ENCODE assay signal across 18 mouse cellular contexts in genomic region chr12:93221179-93221922, GRCm38 (mm10).
DNase-seq lines count a peak whose midpoint lies in the region; ATAC-seq and TF ChIP-seq lines count a peak whose summit lies in the region.
"Had no signal": no experiment of that assay in that cellular context is flagged by ENCODE, and none has a peak within 500 bp of the region (broad histone marks: within the 10 kb centered on the region; RNA-seq: fewer than 3 reads in every experiment).

No protein-coding gene starts in this region.

- no peak overlapping the region for H3K4me2 ChIP-seq in forebrain, embryonic 11.5 days (ENCODE audit: low read depth, low read length, severe bottlenecking)
- no peak overlapping the region for H3K4me2 ChIP-seq in neural tube, embryonic 12.5 days (replicated peaks)
- no peak overlapping the region for H3K4me2 ChIP-seq in neural tube, embryonic 15.5 days
- no peak overlapping the region for H3K4me2 ChIP-seq in forebrain, postnatal 0 days (ENCODE audit: low read depth)
- H3K4me2 ChIP-seq: embryonic facial prominence, embryonic 12.5 days; heart, embryonic 11.5 days; lung, embryonic 14.5 days had no signal

- no peak overlapping the region for H3K9ac ChIP-seq in forebrain, embryonic 11.5 days (ENCODE audit: low read length)
- H3K9ac ChIP-seq in neural tube, embryonic 12.5 days: no peak overlapping the region
- H3K9ac ChIP-seq in neural tube, embryonic 15.5 days (replicated peaks): no peak overlapping the region
- H3K9ac ChIP-seq in forebrain, postnatal 0 days: no peak overlapping the region
- H3K9ac ChIP-seq: embryonic facial prominence, embryonic 12.5 days; lung, embryonic 14.5 days had no signal

- H3K9me3 ChIP-seq in forebrain, embryonic 11.5 days (ENCODE audit: control insufficient read depth, low read length): no peaks in the 10 kb centered on the region
- no peaks in the 10 kb centered on the region for H3K9me3 ChIP-seq in forebrain, embryonic 10.5 days
- H3K9me3 ChIP-seq in neural tube, embryonic 12.5 days: no peaks in the 10 kb centered on the region
- no peaks in the 10 kb centered on the region for H3K9me3 ChIP-seq in neural tube, embryonic 15.5 days (replicated peaks)
- no peaks in the 10 kb centered on the region for H3K9me3 ChIP-seq in forebrain, postnatal 0 days (ENCODE audit: low read length)
- H3K9me3 ChIP-seq: embryonic facial prominence, embryonic 12.5 days had no signal

- no peaks in the 10 kb centered on the region for H3K36me3 ChIP-seq in forebrain, embryonic 11.5 days (ENCODE audit: control insufficient read depth, insufficient read depth, low read length)
- no peaks in the 10 kb centered on the region for H3K36me3 ChIP-seq in forebrain, embryonic 10.5 days (replicated peaks)
- H3K36me3 ChIP-seq in neural tube, embryonic 12.5 days: no peaks in the 10 kb centered on the region
- H3K36me3 ChIP-seq in neural tube, embryonic 15.5 days: no peaks in the 10 kb centered on the region
- no peaks in the 10 kb centered on the region for H3K36me3 ChIP-seq in forebrain, postnatal 0 days (ENCODE audit: insufficient read depth)
- H3K36me3 ChIP-seq: embryonic facial prominence, embryonic 12.5 days had no signal

- no peaks in the 10 kb centered on the region for H3K27me3 ChIP-seq in forebrain, embryonic 11.5 days (ENCODE audit: control insufficient read depth, insufficient read depth, low read length)
- no peaks in the 10 kb centered on the region for H3K27me3 ChIP-seq in forebrain, embryonic 10.5 days (ENCODE audit: poor library complexity, severe bottlenecking)
- H3K27me3 ChIP-seq in neural tube, embryonic 12.5 days (replicated peaks): no peaks in the 10 kb centered on the region
- H3K27me3 ChIP-seq in neural tube, embryonic 15.5 days (replicated peaks): no peaks in the 10 kb centered on the region
- no peaks in the 10 kb centered on the region for H3K27me3 ChIP-seq in forebrain, postnatal 0 days (ENCODE audit: insufficient read depth, low read length)
- H3K27me3 ChIP-seq: embryonic facial prominence, embryonic 12.5 days; Patski had no signal

- H3K27ac ChIP-seq in forebrain, embryonic 11.5 days (ENCODE audit: low read depth, low read length): no peak overlapping the region
- no peak overlapping the region for H3K27ac ChIP-seq in forebrain, embryonic 10.5 days
- no peak overlapping the region for H3K27ac ChIP-seq in neural tube, embryonic 12.5 days
- no peak overlapping the region for H3K27ac ChIP-seq in neural tube, embryonic 15.5 days (replicated peaks)
- no peak overlapping the region for H3K27ac ChIP-seq in forebrain, postnatal 0 days (ENCODE audit: low read depth, low read length)
- H3K27ac ChIP-seq: embryonic facial prominence, embryonic 12.5 days; macrophage had no signal

- WGBS in forebrain, embryonic 11.5 days: 82% methylated on average over 6 of the region's 6 CpGs
- 89% methylated on average over 6 of the region's 6 CpGs for WGBS in forebrain, embryonic 10.5 days
- WGBS in neural tube, embryonic 12.5 days: 74% methylated on average over 6 of the region's 6 CpGs
- WGBS in neural tube, embryonic 15.5 days: 78% methylated on average over 6 of the region's 6 CpGs
- WGBS in forebrain, postnatal 0 days: 54% methylated on average over 6 of the region's 6 CpGs

- H3K4me1 ChIP-seq in forebrain, embryonic 11.5 days (replicated peaks; ENCODE audit: control insufficient read depth, insufficient read depth, low read length): no peaks in the 10 kb centered on the region
- H3K4me1 ChIP-seq in forebrain, embryonic 10.5 days: no peaks in the 10 kb centered on the region
- no peaks in the 10 kb centered on the region for H3K4me1 ChIP-seq in neural tube, embryonic 12.5 days
- H3K4me1 ChIP-seq in neural tube, embryonic 15.5 days: no peaks in the 10 kb centered on the region
- H3K4me1 ChIP-seq in forebrain, postnatal 0 days (ENCODE audit: insufficient read depth): no peaks in the 10 kb centered on the region
- H3K4me1 ChIP-seq: embryonic facial prominence, embryonic 12.5 days had no signal

- no peak overlapping the region for H3K4me3 ChIP-seq in forebrain, embryonic 11.5 days (ENCODE audit: low read depth, low read length)
- H3K4me3 ChIP-seq in forebrain, embryonic 10.5 days: no peak overlapping the region
- H3K4me3 ChIP-seq in neural tube, embryonic 12.5 days: no peak overlapping the region
- no peak overlapping the region for H3K4me3 ChIP-seq in neural tube, embryonic 15.5 days (replicated peaks)
- no peak overlapping the region for H3K4me3 ChIP-seq in forebrain, postnatal 0 days (ENCODE audit: low read depth, low read length)
- H3K4me3 ChIP-seq: embryonic facial prominence, embryonic 12.5 days had no signal

- no peak for TF ChIP-seq CTCF in forebrain, postnatal 0 days (IDR thresholded peaks at IDR 0.05; ENCODE audit: low read depth)

- ATAC-seq in forebrain, embryonic 11.5 days (replicated peaks; ENCODE audit: low FRiP score): peak; percentile 77
- peak; percentile 58; the same call in 1 of the 2 replicates for ATAC-seq in neural tube, embryonic 12.5 days (ENCODE audit: low FRiP score, low read depth)
- ATAC-seq in neural tube, embryonic 15.5 days (ENCODE audit: low FRiP score): no peak
- peak; percentile 77 for ATAC-seq in forebrain, postnatal 0 days
- ATAC-seq: Patski had no signal

- no peak for DNase-seq in forebrain, embryonic 11.5 days (ENCODE audit: low spot score)
- DNase-seq in forebrain, embryonic 10.5 days (ENCODE audit: extremely low spot score, low spot score): no peak
- DNase-seq in forebrain, postnatal 0 days: peak; percentile 64
- peak; percentile 3 for DNase-seq in telencephalon, adult 2 months (ENCODE audit: low read depth, low spot score)
- no peak for DNase-seq in frontal cortex, postnatal 25 days (ENCODE audit: low spot score in 2 of 2)
- no peak for DNase-seq in urinary bladder, postnatal 14 days (ENCODE audit: low spot score)
- DNase-seq: cerebellum, adult 2 months; gastrocnemius, postnatal 10 days; kidney, adult 11 months; kidney, postnatal 25 days; liver; lung, embryonic 14.5 days had no signal

Comparison
In these comparisons a context has a peak if more than half of its experiments do, and no peak if none do; other contexts are left out.
1. DNase-seq: peak in forebrain, postnatal 0 days (single experiment) and telencephalon, adult 2 months (single experiment); none in forebrain, embryonic 11.5 days (single experiment), forebrain, embryonic 10.5 days (single experiment), frontal cortex, postnatal 25 days (0 of 2) and urinary bladder, postnatal 14 days (single experiment).